Mouse (Mus musculus) thymus, postnatal 25 days (tissue): Measurements from ENCODE around the gene Dpf1.
A peak's percentile ranks its signal among the peaks of the same experiment; 100 is the strongest.

Experiments
- DNase-seq: peaks from one replicate; pipeline ENCODE4 v3.0.0; 2022

Gene Dpf1

DNA sequence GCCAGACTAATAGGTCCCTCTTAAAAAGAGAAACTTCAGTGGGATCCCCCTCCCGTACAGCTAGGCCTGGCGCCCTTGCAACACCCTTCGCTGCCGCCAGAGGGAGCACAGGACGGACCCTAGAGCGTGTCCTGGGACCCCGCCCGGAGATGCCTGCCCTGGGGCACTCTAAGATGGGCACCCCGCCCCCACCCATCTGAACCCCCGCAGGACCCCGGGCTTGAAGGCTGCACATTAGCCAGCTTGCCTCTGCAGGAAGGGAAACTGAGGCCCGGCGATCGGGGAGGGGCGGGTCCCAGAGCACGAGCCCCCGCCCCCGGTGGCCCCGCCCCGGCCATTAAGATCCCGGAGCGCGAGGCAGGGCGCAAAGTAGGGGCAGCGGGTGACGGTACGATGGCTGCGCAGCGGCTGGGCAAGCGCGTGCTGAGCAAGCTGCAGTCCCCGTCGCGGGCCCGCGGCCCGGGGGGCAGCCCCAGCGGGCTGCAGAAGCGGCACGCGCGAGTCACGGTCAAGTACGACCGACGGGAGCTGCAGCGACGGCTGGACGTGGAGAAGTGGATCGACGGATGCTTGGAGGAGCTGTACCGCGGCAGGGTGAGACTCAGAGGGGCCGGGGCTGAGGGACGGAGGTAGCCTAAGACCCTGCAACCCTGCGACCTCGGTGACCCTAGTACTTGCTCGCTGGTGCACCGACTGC is 14.7 kb upstream of the Dpf1 start, which contains the start of gene Ppp1r14a:
Gene Ppp1r14a, plus strand, starts transcription at position 367 of the 697 bp plus-strand sequence.
- peak; percentile 86 for DNase-seq

GRCm38 (mm10) chr7:29289856-29290255 is 13.9 kb upstream of the Dpf1 start:
- DNase-seq = no peak

DNA sequence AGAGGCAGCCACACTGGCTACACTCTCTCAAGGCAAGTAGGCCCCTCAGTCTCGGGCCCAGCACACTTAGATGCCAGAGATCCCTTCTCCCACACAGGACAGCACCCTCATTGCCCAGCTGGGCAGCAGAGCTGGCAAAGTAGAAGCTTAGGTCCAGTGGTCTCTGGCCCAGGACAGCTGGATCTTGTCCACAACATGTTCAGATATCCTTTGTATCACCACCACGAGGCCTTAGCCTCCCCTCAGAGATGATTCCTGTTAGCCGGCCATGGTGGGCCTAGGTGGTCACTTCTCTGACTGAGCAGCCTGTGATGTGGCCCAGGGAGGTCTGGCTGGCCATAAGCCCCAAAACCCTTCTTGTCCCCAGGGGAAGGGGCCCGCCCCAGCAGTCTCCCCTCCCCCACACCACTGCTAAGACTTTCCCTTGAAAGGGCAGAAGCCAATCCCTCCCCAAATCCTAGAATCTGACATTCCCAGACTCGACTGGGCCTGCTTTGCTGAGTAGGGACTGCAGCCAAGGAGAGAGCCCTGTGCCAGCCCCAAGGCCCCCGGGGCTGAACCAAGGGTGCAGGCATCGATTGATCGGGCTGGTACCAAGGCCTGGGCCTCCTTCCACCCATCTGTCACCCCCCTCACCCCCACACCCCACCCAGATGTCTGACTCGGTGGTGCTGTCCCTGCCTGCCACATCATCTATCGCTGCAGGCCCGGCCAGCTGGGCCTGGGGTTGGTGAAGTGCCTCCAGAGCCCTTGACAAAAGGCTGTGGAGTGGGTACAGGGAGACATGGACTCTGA is 12.9 kb upstream of the Dpf1 start:
- DNase-seq = no peak

DNA sequence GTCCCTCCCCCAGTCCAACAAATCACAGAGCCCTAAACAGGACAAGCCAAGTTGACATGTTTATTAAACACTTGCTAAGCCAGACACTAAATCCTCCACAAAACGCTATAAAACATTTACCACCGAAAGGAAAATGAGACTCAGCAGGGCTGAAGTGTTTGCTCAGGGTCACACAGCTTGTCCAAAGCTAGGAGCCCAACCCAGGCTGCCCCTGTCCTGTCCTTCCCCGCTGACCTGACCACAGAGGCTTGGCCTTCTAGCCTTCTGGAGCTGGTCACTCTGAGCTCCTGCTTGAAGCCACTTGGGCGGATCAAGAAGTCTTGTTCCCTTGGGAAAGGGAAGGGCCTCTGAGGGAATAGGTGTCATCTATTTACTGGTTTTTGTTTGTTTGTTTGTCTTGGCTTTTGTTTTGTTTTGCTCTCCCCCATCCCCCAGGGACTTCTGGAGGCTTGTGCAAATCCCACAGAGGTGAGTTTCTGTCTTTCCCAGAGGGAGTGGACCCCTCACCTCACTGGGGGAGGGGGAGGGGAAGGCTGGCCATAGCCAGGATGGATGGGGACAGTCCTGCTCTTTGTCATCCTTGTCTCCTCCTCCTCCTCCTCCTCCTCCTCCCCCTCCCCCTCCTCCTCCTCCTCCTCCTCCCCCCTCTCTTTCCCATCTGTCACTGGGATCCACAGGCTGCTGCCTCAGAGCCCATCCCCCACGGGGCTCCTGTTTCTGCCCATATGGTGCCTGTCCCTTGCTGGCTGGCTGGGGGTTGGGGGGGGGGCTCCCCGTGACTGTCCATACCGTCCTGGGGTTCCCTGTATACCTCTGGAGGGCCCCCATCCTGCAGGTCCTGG is 11.9 kb upstream of the Dpf1 start:
- DNase-seq = no peak

- no peak for DNase-seq
These were observed 11.2 kb upstream of the Dpf1 start for GRCm38 (mm10) chr7:29292458-29293098.

DNA sequence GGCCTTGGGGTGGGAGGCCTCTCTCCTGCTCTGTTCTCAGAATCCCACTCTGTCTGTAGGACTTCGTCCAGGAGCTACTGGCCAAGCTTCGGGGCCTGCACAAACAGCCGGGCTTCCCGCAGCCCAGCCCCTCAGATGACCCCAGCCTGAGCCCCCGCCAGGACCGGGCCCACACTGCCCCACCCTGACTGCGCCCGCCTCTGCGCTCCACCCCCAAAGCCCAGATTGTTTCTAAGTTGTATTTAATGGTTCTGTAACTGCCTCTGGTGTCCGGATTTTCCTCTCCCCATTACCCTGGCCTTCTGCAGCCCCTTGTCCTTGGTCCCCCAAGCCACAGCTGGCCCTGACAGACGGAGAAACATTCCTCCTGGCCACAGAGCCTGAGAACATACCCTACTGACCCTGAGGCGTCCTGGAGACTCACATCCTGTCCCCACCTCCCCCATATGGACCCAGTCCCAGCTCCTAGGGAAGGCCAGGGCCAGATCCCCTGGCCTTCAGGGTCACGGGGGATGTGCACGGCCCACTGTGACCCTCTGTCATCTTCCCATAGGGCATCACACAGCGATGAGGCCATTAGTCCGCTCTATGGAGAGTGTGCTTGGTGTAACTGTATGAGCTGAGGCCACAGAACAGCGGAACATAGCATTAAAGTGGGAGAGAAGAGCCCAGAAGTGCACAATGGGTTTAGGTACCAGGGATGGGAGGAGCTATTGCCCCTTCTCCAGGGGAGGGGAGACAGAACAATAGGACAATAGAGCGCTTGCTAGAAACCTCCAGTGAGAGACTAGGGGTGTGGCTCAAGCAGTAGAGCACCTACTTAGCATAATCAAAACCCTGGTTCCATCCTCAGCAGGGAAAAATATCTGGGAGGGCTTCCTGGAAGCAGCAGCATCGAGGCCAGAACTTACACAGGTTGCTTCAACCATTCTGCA is 10.4 kb upstream of the Dpf1 start:
- no peak for DNase-seq

DNA sequence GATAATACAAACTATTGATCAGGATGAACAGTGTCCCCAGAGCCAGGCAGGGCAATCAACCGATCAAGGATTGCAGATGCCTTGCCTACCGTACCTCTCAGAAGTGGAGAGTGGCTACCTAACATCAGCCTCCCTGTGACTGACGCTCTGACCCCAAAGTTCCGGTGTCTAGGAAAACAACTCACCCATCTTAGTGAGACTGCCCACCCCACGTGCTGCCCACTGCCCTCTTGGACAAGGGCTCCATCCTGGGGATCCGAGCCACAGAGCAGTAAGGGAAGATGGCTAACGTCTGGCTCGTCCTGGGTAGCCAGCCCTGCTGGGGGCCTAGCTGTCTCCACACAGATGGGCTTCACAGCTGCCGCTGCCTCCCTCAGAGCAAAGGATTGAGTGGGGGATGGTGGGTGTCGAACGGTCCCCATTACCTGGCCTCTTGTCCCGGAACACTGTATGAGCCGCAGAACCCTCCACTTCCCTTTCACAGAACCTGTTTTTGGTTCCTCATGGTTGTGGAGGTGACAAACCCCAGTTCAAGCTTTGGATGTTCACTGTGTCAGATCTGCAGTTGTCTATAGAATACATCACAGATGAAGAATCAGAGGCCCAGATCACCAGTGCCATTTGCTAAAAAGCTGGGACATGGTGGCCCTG is 9.5 kb upstream of the Dpf1 start:
- no peak for DNase-seq

GRCm38 (mm10) chr7:29295861-29296647 is 7.7 kb upstream of the Dpf1 start:
- DNase-seq = no peak

- DNase-seq = peak; percentile 73
These were observed 6.8 kb upstream of the Dpf1 start for GRCm38 (mm10) chr7:29296998-29297397.

DNA sequence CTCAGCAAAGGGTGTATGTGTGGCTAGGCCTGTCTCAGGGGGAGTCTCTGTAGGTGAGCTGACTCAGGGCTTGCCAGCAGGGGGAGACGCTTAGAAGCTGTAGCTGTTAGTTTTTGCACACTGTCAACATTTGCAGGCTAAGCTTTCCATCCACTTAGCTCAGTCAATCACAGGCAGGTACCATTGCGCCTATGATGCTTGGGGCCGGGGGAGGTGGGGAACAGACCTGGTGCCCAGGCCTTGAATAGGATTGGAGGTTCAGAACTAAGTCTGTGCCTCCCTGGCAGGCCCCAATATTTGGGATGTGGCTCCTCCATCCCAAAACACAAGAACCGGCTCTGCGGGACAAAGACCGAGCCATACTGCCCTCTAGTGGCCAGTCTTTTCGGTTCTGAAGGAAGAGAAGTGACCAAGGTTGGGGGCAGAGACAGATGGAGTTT is 2.6 kb upstream of the Dpf1 start:
- peak; percentile 72 for DNase-seq

- no peak for DNase-seq
These were observed 1.1 kb upstream of the Dpf1 start for GRCm38 (mm10) chr7:29302641-29303040.

- no peak for DNase-seq
These were observed 912 bp downstream of the Dpf1 start for GRCm38 (mm10) chr7:29304463-29305262.

DNA sequence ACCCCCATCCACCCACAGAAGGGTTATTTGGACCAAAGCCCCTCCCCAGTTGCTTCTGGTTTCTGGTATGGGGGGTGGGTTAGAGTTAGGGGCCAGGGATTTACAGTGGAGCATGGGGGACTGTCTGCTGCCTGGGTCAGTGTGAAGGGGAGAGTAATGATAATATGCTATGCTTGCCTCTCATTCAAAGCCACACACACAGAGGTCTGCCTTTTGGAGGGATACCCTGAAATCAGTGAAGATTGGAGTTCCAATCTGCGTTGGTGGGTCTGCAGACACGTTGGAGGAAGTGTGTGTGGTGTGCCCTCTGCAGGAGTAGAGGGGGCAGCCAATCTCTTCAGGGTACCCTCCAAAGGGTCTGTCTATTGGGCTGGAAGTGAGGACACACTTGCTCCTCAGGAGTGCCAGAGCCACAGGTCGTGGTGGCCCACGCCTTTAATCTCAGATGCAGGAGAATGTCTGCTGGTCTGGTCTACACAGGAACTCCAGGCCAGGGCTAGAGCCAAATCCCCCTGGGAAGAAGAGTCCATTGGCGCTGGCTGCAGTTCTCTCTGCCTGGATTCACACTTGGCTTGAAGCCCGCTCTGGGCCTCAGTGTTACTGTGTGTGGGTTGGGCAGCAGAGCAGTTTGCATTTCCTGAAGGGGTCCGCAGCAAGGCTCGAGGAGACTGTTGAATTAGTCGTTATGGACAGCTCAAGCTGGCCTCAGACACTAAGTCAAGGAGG is 1.7 kb downstream of the Dpf1 start:
- DNase-seq = no peak

- DNase-seq = no peak
These were observed 2.4 kb downstream of the Dpf1 start for GRCm38 (mm10) chr7:29306108-29306507.

DNA sequence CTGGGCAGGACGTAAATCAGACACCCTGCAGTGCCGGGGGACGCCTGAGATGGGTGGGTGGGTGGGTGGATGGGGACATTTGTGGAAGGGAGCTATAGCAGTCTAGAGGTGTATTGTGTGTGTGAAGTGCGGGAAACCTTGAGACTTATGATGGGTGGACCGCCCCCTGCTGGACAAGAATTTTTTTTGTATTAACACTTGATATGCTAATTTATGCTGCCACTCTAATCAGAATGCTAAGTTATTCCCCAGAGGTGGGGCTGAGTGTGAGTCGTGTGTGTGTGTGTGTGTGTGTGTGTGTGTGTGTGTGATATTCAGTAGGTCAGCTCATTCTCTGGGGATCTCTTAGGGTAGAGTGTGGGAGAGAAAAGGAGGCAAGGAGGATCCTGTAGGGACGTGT is 2.9 kb downstream of the Dpf1 start:
- no peak for DNase-seq

DNA sequence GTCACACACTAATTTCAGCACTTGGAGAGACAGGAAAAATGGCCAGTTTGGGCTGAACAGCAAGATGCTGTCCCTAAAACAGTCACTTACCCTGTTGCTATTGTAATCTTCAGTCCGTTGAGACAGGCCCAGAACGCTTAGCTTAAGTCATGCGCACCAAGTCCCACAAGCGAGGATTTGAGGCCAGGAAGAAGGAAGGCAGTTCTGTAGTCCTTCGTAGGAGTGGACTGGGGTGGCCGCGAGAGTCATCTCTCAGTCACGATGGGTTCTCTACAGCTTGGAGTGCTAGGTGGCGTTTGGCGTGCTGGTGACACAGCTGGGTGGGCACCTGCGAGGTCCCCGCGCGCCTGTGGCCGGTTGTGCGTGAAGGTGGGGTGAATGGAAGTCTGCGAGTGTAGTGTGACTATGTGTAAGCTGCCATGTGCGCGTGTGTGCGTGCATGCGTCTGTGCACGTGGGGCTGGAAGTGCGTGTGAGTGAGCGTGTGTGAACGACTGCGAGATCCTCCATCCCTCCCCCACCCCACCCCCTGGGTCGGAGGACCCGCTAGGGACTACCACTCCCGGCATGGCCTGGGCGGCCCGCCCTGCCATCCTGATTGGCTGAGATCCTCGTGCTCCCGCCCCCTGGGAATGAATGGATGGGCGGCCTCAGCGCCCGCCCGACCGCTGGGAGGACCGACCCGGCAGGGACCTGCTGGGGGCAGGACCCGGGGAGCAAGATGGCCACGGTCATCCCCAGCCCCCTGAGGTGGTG is 3.8 kb downstream of the Dpf1 start:
- peak; percentile 87 for DNase-seq

- DNase-seq = peak; percentile 51
These were observed 5.5 kb downstream of the Dpf1 start for GRCm38 (mm10) chr7:29309221-29309721.

GRCm38 (mm10) chr7:29309749-29310148 is 6.0 kb downstream of the Dpf1 start:
- DNase-seq = no peak
